Mouse (Mus musculus) bone marrow, adult 2 months (tissue): ENCODE results near the gene Pcnt.

Experiments
- CTCF ChIP-seq: fragments of 200-500 bp; IDR thresholded peaks from 2 replicates; pipeline ENCODE4 v1.5.1; 2011; ENCODE audit warnings: low read length, control low read depth; ENCODE audit not compliant: control insufficient read depth, insufficient read depth
- POLR2A ChIP-seq: fragments of 200-500 bp; IDR thresholded peaks from 2 replicates; pipeline ENCODE4 v1.6.1; 2011; ENCODE audit warnings: low read depth, mild to moderate bottlenecking, control low read depth, low read length, borderline replicate concordance; ENCODE audit not compliant: control insufficient read depth

- TF ChIP-seq POLR2A (no peak), CTCF (no peak)
Observed at GRCm38 (mm10) chr10:76374981-76375380, 67.6 kb downstream of the Pcnt start.
